Mouse (Mus musculus) mouse embryonic stem cell (cell line): ENCODE data around the gene Prcp.
"Not testable (repeated sequence)": the region's sequence is repeated elsewhere in the genome, so short reads cannot be mapped to it uniquely, and the experiment has no call there.

ENCODE experiments used
- in situ Hi-C, 2 experiments: fragments of 300-500 bp; cut with MboI; formaldehyde crosslinking; loops; 1 replicate in 1 of 2; 3 replicates in 1 of 2; pipeline ENCODE4 v1.14.3; 2019 to 2020; ENCODE audit warnings: low sequenced_read_pairs in 2 of 2, low pct_unique_long_range_greater_than_20kb in 1 of 2, mixed read lengths in 1 of 2; ENCODE audit not compliant: unreplicated experiment in 1 of 2

Gene Prcp

DNA sequence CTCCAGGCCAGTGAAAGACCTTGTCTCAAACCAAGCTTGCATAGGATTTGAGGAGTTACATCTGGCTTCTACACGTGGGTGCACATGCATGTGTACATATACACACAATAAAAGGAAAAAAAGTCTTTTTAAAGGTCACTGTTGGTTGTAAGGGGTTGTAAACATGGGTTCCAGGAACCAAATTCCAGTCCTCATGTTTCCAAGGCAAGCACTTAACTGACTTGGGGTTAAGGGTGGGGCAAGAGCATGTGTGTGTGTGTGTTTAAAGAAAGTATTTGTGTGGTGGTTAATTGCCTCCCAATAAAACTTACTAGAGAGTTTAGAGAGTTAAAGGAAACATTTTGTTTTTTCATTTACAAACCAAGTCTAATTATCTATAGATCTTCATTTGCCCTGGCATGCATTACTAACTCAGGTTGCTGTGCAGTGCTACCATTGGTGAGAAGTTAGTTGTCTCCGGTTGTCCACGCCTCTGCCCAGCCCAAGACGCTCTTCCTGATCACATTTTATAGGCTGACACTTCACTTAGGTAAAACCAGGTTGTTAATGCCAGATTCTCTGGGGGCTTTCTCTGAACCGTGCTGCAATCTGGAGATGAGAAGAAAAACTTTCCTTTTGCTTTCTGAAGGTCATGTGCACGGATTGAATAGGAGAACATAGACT lies 10.9 kb downstream of the Prcp start:
- in situ Hi-C loops = no loop called here

DNA sequence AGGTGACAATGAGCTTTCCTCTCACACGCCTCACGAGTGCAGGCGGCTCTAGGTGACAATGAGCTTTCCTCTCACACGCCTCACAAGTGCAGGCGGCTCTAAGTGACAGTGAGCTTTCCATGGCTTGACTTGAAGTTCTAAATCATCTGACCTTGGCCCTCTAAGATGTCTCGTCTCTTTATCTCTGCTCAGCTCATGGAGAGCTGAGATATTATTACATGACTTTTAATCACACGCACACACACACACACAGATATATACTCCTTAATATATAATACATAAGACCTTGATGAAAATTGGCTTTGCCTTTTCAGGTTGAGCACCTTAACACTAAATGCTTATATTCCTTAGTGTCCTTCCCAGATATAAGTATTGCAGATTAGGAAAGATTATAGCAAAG lies 12.5 kb downstream of the Prcp start:
- in situ Hi-C loops = no loop called here

GRCm38 (mm10) chr7:92887230-92887629 lies 13.0 kb downstream of the Prcp start:
- in situ Hi-C loops = no loop called here

DNA sequence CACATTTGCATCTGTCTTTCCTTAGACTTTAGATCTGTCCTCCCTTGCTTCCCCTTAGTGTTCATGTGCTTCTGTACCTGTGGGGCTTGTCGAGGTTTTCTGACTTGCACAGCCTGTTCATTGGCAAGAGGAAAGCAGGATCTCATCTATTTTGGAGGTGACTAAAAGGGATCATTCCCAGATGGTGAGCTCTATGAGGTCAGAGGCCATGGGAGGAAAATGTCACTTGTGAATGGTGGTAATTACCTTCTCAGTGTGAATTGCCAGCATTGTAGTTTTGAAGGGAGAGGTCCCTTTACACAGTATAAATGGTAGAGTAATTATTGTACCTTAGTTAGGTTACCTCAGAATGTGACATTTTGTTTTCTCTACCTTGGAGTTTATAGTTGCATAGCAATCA lies 15.9 kb downstream of the Prcp start:
- in situ Hi-C loops = no loop called here

DNA sequence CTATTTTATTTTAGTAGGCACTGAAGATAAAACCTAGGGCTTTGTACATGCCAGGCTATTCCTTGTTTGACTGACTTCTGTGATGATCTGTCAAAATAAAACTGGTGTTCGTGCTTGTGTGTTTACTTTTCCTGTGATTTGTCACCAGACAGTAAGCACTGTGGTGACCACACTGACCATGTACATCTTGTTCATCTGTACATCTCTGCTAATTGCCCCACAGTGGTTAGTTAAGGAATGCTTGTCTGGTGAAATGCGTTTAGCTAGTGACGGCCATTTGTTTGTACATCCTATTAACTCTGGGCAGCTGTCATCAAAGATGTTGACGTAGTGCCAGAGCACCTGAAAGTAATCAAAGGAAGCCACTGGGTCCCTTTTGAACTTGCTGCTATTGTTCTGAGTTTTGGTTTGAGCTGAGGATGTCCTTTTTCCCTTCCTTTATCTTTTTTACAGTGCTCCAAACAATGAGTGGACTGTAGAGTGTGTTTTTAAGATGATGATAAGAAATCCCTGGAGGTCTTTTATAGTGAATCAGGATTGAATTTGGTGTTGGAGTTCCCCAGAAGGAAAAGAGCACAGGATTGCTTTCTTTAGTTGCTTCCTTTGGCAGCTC lies 16.5 kb downstream of the Prcp start:
- in situ Hi-C loops = no loop called here

DNA sequence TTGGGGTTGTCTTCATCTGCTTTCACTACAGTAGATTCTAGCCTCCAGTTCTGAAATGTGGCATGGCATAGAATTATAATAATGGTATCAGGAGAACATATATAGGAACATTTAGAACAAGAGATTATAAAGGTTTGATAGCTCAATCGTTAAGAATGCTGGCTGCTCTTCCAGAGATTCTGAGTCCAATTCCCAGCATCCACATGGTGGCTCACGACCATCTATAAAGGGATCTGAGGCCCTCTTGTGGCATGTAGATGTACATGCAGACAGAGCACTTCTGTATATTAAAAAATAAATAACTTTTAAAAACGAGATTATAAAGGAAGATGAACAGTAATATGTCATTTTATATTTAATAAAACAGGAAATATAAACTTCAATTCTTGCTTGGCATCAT lies 19.2 kb downstream of the Prcp start:
- in situ Hi-C loops = no loop called here

GRCm38 (mm10) chr7:92896036-92896435 lies 21.8 kb downstream of the Prcp start:
- in situ Hi-C loops = no loop called here

- in situ Hi-C loops = no loop called here
Measured at GRCm38 (mm10) chr7:92897021-92897420, 22.8 kb downstream of the Prcp start.

DNA sequence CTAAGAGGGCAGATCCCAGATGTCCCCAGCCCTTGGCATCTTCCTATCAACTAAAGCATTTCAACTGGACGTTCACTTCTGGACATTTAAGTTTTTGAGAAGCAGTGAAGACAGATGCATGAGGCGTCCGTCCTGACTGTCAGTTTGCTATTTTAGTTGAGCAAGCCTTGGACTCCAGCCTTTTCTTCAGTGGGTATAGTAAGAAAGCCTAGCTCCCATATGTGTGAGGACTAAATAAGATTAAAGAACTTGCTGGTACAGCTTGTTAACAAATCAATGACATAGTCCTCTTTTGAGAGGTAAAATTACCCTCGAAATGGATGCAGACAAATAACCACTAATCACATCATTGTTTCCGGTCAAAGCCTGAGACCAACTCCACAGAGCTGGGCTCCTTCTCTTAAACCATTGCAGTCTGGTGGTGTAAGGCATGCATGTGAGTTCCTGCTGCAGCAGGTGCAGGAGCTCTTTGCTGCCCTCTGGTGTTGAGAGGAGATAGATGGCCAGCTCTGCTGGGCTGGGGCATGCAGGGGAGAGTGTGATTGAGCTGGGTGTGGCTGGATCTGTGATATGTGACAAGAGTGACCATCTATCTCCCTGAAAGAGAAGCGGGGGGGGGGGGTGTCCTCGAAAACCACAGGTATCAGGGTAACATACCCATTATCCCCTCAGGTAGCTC lies 29.2 kb downstream of the Prcp start:
- in situ Hi-C loops = no loop called here

- in situ Hi-C loops = not testable (repeated sequence)
Measured at GRCm38 (mm10) chr7:92904285-92904684, 30.0 kb downstream of the Prcp start.

DNA sequence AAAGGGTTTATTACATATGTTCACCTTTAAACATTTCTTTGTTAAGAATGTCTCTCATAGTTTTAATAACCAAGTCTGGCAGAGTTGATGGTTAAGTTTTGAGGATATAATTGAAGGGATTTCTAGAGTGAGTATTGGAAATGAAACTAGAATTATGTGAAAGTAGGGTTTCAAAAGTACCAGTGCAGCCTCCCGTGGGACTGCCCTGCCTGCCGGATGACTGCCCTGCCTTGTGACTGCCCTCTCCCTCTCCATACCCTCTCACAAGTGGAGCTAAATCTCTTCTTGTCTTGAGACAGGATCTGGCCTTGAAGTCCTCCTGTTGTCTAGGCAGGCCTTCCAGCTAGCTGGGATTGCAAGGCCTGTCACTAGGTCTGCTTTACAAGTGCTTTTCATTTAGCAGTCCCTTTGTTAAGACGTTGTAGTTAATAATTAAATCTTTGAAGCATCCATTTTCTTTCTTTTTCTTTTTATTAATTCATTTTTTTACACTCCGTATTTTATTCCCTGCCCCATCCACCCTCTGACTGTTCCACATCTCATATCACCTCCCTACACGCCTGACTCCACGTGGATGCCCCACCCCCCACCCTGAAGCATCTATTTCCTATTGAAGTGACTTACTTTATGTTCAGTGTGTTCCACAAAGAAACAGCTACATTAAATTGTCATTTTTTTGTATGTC lies 46.0 kb downstream of the Prcp start:
- in situ Hi-C loops = no loop called here

- in situ Hi-C loops = no loop called here
Measured at GRCm38 (mm10) chr7:92920857-92921172, 46.5 kb downstream of the Prcp start.

DNA sequence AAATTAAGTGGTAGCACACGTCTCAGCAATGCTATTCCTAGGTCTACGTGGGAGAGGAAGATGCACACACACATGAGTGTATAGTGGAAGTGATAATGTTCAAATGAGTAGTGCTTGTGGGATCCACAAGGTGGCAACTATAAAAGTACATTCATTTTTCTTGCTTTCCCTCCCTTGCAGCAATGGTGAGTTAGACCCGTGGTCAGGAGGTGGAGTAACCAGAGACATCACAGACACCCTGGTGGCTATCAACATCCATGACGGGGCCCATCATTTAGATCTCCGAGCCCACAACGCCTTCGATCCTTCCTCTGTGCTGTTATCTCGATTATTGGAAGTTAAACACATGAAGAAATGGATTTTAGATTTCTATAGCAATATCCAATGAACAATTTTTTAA lies 58.5 kb downstream of the Prcp start:
- in situ Hi-C loops = no loop called here

DNA sequence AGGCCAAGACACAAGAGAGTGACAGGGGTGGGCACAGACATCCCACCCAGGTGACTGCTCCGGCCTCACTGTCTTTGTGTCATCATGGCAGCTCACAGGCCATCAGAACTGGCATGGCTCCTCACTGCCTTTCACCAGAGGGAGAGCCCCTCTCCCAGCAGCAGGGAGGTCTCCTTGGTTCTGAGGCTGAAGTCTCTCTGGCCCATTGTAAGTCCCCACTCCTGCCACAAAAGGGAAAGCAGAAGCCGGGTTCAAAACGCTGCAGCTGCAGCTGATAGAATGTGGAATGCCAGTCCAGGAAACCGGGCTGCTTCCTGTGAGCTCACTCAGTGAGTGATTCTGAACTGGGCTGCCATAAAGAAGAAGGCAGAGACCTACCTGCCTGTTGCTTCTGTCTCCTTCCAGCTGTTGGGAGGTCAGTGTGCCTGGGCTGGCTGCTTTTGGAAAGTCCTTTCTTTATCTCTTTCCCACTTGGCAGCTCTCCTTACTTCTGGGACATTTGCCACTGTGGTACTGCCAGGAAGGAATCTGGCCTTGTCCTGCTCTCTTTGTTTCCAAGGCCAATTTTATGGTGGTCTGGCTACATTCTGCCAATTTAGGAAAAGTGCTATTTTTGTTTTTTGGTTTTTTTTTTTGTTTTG lies 59.2 kb downstream of the Prcp start:
- in situ Hi-C loops = not testable (repeated sequence)

DNA sequence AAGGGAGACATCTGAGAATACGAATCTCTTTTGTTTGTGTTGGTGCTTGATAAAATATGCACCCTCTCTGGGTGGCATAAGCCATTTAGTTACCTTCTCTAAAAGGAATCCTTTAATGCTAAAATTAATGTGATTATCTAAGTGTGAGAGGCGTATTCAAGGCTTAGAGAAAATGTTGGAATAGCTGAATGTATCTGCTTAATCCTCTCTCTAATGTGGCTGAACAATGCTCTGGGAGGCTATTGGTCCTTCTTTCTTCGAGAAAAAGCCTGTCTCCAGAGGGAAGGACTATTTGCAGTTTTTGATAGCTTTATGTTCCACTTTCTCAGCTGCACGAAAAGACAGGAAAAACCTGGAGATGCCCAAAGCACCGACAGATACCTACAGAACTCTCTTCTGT lies 62.5 kb downstream of the Prcp start:
- in situ Hi-C loops = no loop called here

GRCm38 (mm10) chr7:92937955-92938354 lies 63.7 kb downstream of the Prcp start:
- in situ Hi-C loops = no loop called here

DNA sequence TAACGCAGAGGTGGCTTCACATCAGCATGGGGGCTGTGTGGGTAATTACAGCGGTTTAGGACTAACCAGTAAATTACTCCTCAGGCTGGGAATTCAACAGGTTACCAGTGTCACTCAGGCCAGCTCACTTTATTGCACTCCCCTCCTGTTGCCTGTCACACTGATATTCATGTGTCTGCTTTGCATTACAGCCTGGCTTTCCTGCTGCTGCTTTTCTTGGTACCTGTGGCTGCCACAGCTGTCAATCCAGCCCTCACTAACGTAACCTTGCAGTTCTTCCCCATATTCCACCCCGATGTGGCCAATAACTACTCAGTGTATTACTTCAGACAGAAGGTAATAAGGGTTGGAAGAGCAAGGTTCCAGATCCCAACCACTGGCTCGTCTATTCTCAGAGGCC lies 65.5 kb downstream of the Prcp start:
- in situ Hi-C loops = no loop called here

DNA sequence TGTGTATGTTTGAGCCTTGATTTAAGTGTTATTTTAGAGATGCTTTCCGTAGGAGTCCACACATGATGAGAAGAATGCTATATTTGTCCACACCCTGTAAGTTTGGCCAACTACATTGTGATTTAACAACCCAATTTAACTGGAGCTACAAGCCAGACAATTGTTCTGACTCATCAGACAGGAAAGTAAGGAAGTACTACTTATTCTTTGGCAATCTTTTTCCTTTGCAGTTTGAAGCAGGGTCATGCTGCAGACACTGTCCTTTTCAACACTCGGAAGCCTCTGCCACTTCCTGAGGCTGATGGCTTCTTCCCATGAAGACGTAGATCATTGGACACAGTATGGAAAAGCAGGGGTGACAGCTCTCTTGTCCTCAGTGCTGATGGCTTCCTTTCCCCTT lies 76.5 kb downstream of the Prcp start:
- in situ Hi-C loops = loop anchor here in 1 of 2 experiments (10.0 kb wide), 1 partner anchor 144 kb away; no protein-coding TSS in a partner anchor

DNA sequence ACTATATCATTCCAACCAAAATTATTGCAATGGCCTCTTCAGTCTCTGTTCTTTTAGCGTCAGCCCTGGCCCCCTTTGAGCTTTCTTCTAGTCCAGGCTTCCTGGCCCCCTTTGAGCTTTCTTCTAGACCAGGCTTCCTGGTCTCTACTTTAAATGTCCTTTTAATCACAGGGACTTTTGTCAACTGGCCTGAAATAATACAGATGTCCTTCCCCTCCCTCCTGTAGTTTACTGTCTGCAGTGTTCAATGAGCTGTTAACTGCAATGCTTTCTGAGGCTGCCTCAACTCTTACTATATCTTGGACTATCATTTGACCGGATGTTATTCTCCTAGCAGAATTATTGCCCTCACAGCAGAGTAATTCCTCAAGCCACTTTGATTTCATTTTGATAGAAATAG lies 77.9 kb downstream of the Prcp start:
- in situ Hi-C loops = loop anchor here in 1 of 2 experiments (10.0 kb wide), 1 partner anchor 143 kb away; no protein-coding TSS in a partner anchor
